Mouse (Mus musculus): ENCODE data around the gene Plppr2. TPM values are rescaled to one million over a fixed set of nuclear protein-coding genes. Genes with fewer than 3 reads are reported as not detected.

Plppr2 gene
- polyA plus RNA-seq, 1 experiment from 2014 or later = 0.70 TPM

DNA sequence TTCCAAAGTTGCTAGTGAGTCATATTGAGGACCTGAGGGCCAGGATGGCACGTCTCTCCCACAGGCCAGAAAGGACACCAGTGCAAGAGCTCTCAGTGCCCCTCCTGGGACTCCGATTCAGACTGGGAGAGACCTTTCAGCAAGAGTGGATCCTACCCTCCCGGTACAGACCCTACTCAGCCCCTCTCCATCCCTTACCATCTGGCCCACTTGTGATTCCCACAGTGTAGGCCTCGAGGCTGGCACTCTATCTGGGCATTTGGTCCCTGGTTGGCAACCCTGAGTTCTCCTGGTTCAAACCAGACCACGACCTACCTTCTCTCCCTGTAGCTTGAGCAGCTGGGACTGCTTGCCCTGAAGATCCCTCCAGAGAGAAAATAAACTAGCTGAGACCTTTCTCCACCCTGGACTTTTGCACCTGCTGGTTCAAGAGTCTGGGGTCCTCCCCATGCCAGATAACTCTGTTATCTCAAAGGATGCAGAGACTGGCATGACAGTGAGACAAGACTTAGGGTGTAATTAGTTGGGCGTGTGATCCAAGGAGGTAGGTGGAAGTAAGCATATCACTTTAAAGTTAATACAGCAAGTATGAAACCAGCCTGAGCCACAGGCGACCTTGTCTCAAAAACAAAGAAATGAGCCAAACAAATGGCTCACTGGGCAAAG lies 1.2 kb upstream of the Plppr2 start:
- no peak overlapping the region for H3K27ac ChIP-seq (ENCODE audit: low read depth)
- no peak for ATAC-seq
- DNase-seq = no peak
- H3K4me1 ChIP-seq (ENCODE audit: insufficient read depth) = peaks cover 10% of the 10 kb centered on the region; the same call in 1 of the 2 replicates
- no peaks in the 10 kb centered on the region for H3K9me3 ChIP-seq (ENCODE audit: low read length)
- no peaks in the 10 kb centered on the region for H3K36me3 ChIP-seq (replicated peaks; ENCODE audit: insufficient read depth, low read length)
- H3K4me3 ChIP-seq (ENCODE audit: low read depth, low read length) = no peak overlapping the region
- no peak overlapping the region for H3K4me2 ChIP-seq (ENCODE audit: low read depth, low read length)
- 67% methylated on average over 7 of the region's 7 CpGs for WGBS (ENCODE audit: insufficient replicate concordance)
- no peak for TF ChIP-seq EP300 (IDR thresholded peaks at IDR 0.05; ENCODE audit: low read depth)
- TF ChIP-seq CTCF (IDR thresholded peaks at IDR 0.05; ENCODE audit: low read depth) = no peak
- H3K9ac ChIP-seq (replicated peaks) = no peak overlapping the region
- no peaks in the 10 kb centered on the region for H3K27me3 ChIP-seq (ENCODE audit: insufficient read depth, low read length)

DNA sequence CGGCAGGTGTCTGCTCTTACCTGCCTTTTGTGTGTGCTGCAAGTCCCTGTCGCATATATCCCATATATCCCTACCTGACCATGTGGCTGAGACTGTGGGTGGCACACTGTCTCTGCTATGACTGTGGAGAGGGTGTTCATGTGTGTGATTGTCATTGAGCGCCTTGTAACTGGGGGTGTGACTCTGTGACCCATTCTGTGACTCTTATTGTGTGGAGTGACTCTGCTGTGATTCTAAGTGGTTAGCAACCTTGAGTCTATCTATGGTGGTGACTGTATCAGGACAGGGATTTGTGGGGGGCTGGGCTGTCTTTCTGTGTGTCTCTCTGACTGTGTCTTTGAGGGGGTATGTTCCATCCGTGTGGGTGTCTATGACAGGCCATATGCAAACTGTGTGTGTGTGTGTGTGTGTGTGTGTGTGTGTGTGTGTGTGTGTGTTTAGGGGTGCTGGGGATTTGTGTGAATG lies 910 bp downstream of the Plppr2 start:
- ATAC-seq (no peak), DNase-seq (no peak)
- Histone ChIP-seq H3K4me2 (ENCODE audit: low read depth, low read length) (no peak overlapping the region), H3K9ac (replicated peaks) (no peak overlapping the region), H3K27ac (ENCODE audit: low read depth) (no peak overlapping the region), H3K27me3 (ENCODE audit: insufficient read depth, low read length) (no peaks in the 10 kb centered on the region), H3K4me3 (ENCODE audit: low read depth, low read length) (no peak overlapping the region), H3K4me1 (ENCODE audit: insufficient read depth) (peaks cover 10% of the 10 kb centered on the region; the same call in 1 of the 2 replicates), H3K9me3 (ENCODE audit: low read length) (no peaks in the 10 kb centered on the region), H3K36me3 (replicated peaks; ENCODE audit: insufficient read depth, low read length) (no peaks in the 10 kb centered on the region)
- 74% methylated on average over 4 of the region's 4 CpGs for WGBS (ENCODE audit: insufficient replicate concordance)
- TF ChIP-seq CTCF (IDR thresholded peaks at IDR 0.05; ENCODE audit: low read depth) (no peak), EP300 (IDR thresholded peaks at IDR 0.05; ENCODE audit: low read depth) (no peak)

DNA sequence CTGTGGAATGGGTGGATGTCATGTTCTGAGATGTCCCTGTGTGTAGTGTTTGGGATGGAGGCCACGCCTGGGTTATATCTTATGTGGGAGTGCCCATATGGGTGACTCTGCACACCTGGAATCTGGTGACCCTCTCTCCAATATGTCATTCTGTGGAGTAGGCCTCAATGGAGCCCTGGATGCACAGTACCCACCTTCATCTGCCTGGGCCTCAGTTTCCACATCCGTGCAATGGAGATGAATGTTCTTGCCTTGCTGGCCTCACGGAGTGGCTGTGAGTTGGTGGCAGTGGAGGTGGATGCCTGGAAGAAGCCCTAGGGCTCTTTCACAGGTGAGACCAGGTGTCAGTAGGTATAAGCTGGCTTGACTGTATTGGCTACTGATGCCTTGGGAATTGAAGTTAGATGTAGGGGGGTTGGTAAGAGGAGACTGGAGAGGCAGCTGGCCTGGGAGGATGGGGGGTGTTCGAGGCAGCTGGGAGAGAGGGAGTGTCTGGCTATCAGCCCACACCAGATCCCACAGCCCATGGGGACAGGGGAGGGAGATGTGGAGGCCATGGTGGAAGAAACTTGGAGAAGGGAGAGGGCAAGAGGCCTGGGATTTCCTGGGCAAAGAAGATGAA lies 1.5 kb downstream of the Plppr2 start:
- H3K9ac ChIP-seq (replicated peaks) = no peak overlapping the region
- WGBS (ENCODE audit: insufficient replicate concordance) = 74% methylated on average over 4 of the region's 4 CpGs
- DNase-seq (no peak), ATAC-seq (no peak)
- no peak overlapping the region for H3K4me3 ChIP-seq (ENCODE audit: low read depth, low read length)
- H3K27ac ChIP-seq (ENCODE audit: low read depth) = no peak overlapping the region
- H3K36me3 ChIP-seq (replicated peaks; ENCODE audit: insufficient read depth, low read length) = no peaks in the 10 kb centered on the region
- no peaks in the 10 kb centered on the region for H3K27me3 ChIP-seq (ENCODE audit: insufficient read depth, low read length)
- no peaks in the 10 kb centered on the region for H3K9me3 ChIP-seq (ENCODE audit: low read length)
- TF ChIP-seq CTCF (IDR thresholded peaks at IDR 0.05; ENCODE audit: low read depth) (no peak), EP300 (IDR thresholded peaks at IDR 0.05; ENCODE audit: low read depth) (no peak)
- peaks cover 10% of the 10 kb centered on the region; the same call in 1 of the 2 replicates for H3K4me1 ChIP-seq (ENCODE audit: insufficient read depth)
- no peak overlapping the region for H3K4me2 ChIP-seq (ENCODE audit: low read depth, low read length)

DNA sequence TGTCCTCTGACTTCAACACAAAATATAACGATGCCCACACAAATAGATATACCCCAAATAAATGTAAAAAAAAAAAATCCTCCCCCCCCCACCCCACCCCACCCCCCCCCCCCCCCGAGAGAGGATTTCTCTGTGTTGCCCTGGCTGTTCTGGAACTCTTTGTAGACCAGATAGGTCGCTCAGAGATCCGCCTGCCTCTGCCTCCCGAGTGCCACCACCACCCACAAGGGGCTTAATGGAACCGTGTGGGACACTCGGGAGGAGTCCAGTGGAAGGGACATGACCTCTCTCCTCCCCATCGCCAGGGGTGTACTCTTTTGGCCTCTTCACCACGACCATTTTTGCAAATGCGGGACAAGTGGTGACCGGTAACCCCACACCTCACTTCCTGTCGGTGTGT lies 6.2 kb downstream of the Plppr2 start:
- DNase-seq (no peak), ATAC-seq (no peak)
- H3K4me2 ChIP-seq (ENCODE audit: low read depth, low read length) = no peak overlapping the region
- H3K36me3 ChIP-seq (replicated peaks; ENCODE audit: insufficient read depth, low read length) = no peaks in the 10 kb centered on the region
- H3K9ac ChIP-seq (replicated peaks) = no peak overlapping the region
- H3K4me3 ChIP-seq (ENCODE audit: low read depth, low read length) = no peak overlapping the region
- TF ChIP-seq EP300 (IDR thresholded peaks at IDR 0.05; ENCODE audit: low read depth) = no peak
- TF ChIP-seq CTCF (IDR thresholded peaks at IDR 0.05; ENCODE audit: low read depth) = no peak
- H3K9me3 ChIP-seq (ENCODE audit: low read length) = no peaks in the 10 kb centered on the region
- H3K27ac ChIP-seq (ENCODE audit: low read depth) = no peak overlapping the region
- no peaks in the 10 kb centered on the region for H3K27me3 ChIP-seq (ENCODE audit: insufficient read depth, low read length)
- 71% methylated on average over 12 of the region's 12 CpGs for WGBS (ENCODE audit: insufficient replicate concordance)
- H3K4me1 ChIP-seq (ENCODE audit: insufficient read depth) = peaks cover 7% of the 10 kb centered on the region; the same call in 1 of the 2 replicates

DNA sequence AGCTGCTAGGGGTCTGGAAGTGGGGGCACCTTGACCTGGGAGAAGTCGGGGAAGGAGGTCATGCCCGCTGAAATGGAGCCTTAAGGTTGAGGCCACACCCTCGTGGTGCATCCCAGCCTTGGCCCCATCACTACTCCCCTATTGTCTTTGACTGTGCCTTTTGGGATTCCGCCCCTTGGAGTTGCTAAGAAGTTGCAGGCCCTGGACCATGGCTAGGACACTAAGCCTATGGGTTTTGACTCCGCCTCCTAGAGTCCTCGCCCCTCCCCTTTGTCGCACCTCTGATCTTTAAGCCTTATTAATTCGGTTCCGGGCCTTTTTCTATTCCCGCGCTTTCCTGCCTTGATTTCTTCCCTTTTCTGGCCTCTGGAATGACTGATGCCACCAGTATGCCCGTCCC lies 6.8 kb downstream of the Plppr2 start:
- TF ChIP-seq CTCF (IDR thresholded peaks at IDR 0.05; ENCODE audit: low read depth) = no peak
- TF ChIP-seq EP300 (IDR thresholded peaks at IDR 0.05; ENCODE audit: low read depth) = no peak
- ATAC-seq = no peak
- no peak for DNase-seq
- H3K27ac ChIP-seq (ENCODE audit: low read depth) = no peak overlapping the region
- peaks cover 7% of the 10 kb centered on the region; the same call in 1 of the 2 replicates for H3K4me1 ChIP-seq (ENCODE audit: insufficient read depth)
- H3K36me3 ChIP-seq (replicated peaks; ENCODE audit: insufficient read depth, low read length) = no peaks in the 10 kb centered on the region
- H3K4me3 ChIP-seq (ENCODE audit: low read depth, low read length) = no peak overlapping the region
- no peaks in the 10 kb centered on the region for H3K27me3 ChIP-seq (ENCODE audit: insufficient read depth, low read length)
- no peaks in the 10 kb centered on the region for H3K9me3 ChIP-seq (ENCODE audit: low read length)
- no peak overlapping the region for H3K4me2 ChIP-seq (ENCODE audit: low read depth, low read length)
- 47% methylated on average over 12 of the region's 12 CpGs for WGBS (ENCODE audit: insufficient replicate concordance)
- H3K9ac ChIP-seq (replicated peaks) = no peak overlapping the region

DNA sequence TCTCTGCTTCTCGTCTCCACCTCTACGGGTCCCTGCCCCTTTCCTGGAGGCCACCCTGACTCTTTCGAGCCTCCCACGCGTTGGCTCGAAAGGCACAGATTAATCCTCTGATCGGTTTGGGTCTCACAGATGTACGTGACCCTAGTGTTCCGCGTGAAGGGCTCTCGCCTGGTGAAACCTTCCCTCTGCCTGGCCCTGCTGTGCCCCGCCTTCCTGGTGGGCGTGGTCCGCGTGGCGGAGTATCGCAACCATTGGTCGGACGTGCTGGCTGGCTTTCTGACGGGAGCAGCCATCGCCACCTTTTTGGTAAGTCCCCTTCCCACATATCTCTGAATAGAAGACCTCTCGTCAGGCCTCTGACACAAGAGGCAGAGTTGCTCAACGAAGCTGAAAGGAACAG lies 7.4 kb downstream of the Plppr2 start:
- H3K9me3 ChIP-seq (ENCODE audit: low read length) = no peaks in the 10 kb centered on the region
- TF ChIP-seq EP300 (IDR thresholded peaks at IDR 0.05; ENCODE audit: low read depth) (no peak), CTCF (IDR thresholded peaks at IDR 0.05; ENCODE audit: low read depth) (no peak)
- DNase-seq (peak; percentile 45), ATAC-seq (no peak)
- no peak overlapping the region for H3K27ac ChIP-seq (ENCODE audit: low read depth)
- no peak overlapping the region for H3K4me3 ChIP-seq (ENCODE audit: low read depth, low read length)
- no peaks in the 10 kb centered on the region for H3K36me3 ChIP-seq (replicated peaks; ENCODE audit: insufficient read depth, low read length)
- 30% methylated on average over 23 of the region's 23 CpGs for WGBS (ENCODE audit: insufficient replicate concordance)
- no peak overlapping the region for H3K9ac ChIP-seq (replicated peaks)
- H3K27me3 ChIP-seq (ENCODE audit: insufficient read depth, low read length) = no peaks in the 10 kb centered on the region
- H3K4me1 ChIP-seq (ENCODE audit: insufficient read depth) = peaks cover 7% of the 10 kb centered on the region; the same call in 1 of the 2 replicates
- no peak overlapping the region for H3K4me2 ChIP-seq (ENCODE audit: low read depth, low read length)

Measured in liver, postnatal 0 days (tissue).